9 mouse cellular contexts compared by ENCODE assay signal in genomic region chr6:92089982-92090381, GRCm38 (mm10). TPM values are rescaled to one million over a fixed set of nuclear protein-coding genes. Genes with fewer than 3 reads are reported as not detected.
DNase-seq lines count a peak whose midpoint lies in the region; ATAC-seq and TF ChIP-seq lines count a peak whose summit lies in the region.
"Had no signal": no experiment of that assay in that cellular context is flagged by ENCODE, and none has a peak within 500 bp of the region (broad histone marks: within the 10 kb centered on the region; RNA-seq: fewer than 3 reads in every experiment).

No protein-coding gene starts in this region.

- TF ChIP-seq EP300 in CH12.LX (IDR thresholded peaks at IDR 0.05; ENCODE audit: low read length) = no peak

- dilution Hi-C loops in CH12.LX (cut with MboI; ENCODE audit: extremely low pct_ligation_motif_present, extremely low pct_unique_long_range_greater_than_20kb, low sequenced_read_pairs) = no loop called here

- H3K4me1 ChIP-seq in hindbrain, embryonic 12.5 days = peaks cover 26% of the 10 kb centered on the region
- peaks cover 25% of the 10 kb centered on the region for H3K4me1 ChIP-seq in hindbrain, embryonic 16.5 days (ENCODE audit: control insufficient read depth, insufficient read depth, low read depth, low read length)
- peaks cover 0 to 26% of the 10 kb centered on the region in 2 experiments; a peak in 2 of 4 replicates for H3K4me1 ChIP-seq in CH12.LX (ENCODE audit: control insufficient read depth in 1 of 2, insufficient read depth in 2 of 2)
- H3K4me1 ChIP-seq in embryonic facial prominence, embryonic 13.5 days = peaks cover 21% of the 10 kb centered on the region
- H3K4me1 ChIP-seq in liver, embryonic 15.5 days (replicated peaks) = peaks cover 36% of the 10 kb centered on the region

- no peaks in the 10 kb centered on the region for H3K27me3 ChIP-seq in hindbrain, embryonic 12.5 days
- no peaks in the 10 kb centered on the region for H3K27me3 ChIP-seq in hindbrain, embryonic 16.5 days (replicated peaks; ENCODE audit: control insufficient read depth, insufficient read depth, low read length)
- H3K27me3 ChIP-seq in CH12.LX (replicated peaks) = no peaks in the 10 kb centered on the region
- H3K27me3 ChIP-seq in embryonic facial prominence, embryonic 13.5 days = no peaks in the 10 kb centered on the region
- H3K27me3 ChIP-seq in liver, embryonic 15.5 days = no peaks in the 10 kb centered on the region

- no peak overlapping the region for H3K4me3 ChIP-seq in hindbrain, embryonic 12.5 days
- H3K4me3 ChIP-seq in hindbrain, embryonic 16.5 days (ENCODE audit: low read length) = no peak overlapping the region
- peak overlapping the region in 1 of 3 experiments; percentile 85 for H3K4me3 ChIP-seq in CH12.LX (replicated peaks in 1 of 3; ENCODE audit: low read depth in 2 of 3, low read length in 2 of 3, poor library complexity in 1 of 3)
- no peak overlapping the region for H3K4me3 ChIP-seq in embryonic facial prominence, embryonic 13.5 days
- peak overlapping the region; percentile 98; the same call in 1 of the 2 replicates for H3K4me3 ChIP-seq in liver, embryonic 15.5 days (replicated peaks)

- no peak overlapping the region for H3K27ac ChIP-seq in hindbrain, embryonic 12.5 days
- H3K27ac ChIP-seq in hindbrain, embryonic 16.5 days (ENCODE audit: low read depth, low read length) = no peak overlapping the region
- H3K27ac ChIP-seq in CH12.LX (ENCODE audit: insufficient read depth, low read depth) = no peak overlapping the region
- no peak overlapping the region for H3K27ac ChIP-seq in embryonic facial prominence, embryonic 13.5 days
- no peak overlapping the region for H3K27ac ChIP-seq in liver, embryonic 15.5 days (replicated peaks)

- in situ Hi-C loops in CH12.LX (cut with MboI; ENCODE audit: low pct_ligation_motif_present, low pct_unique_long_range_greater_than_20kb, low sequenced_read_pairs) = no loop called here

- no peaks in the 10 kb centered on the region for H3K9me3 ChIP-seq in hindbrain, embryonic 12.5 days (replicated peaks)
- H3K9me3 ChIP-seq in hindbrain, embryonic 16.5 days (ENCODE audit: control insufficient read depth, low read length) = no peaks in the 10 kb centered on the region
- H3K9me3 ChIP-seq in CH12.LX (replicated peaks; ENCODE audit: low read length) = no peaks in the 10 kb centered on the region
- no peaks in the 10 kb centered on the region for H3K9me3 ChIP-seq in embryonic facial prominence, embryonic 13.5 days
- H3K9me3 ChIP-seq in liver, embryonic 15.5 days (replicated peaks) = no peaks in the 10 kb centered on the region

- H3K36me3 ChIP-seq in hindbrain, embryonic 12.5 days = no peaks in the 10 kb centered on the region
- no peaks in the 10 kb centered on the region for H3K36me3 ChIP-seq in hindbrain, embryonic 16.5 days (ENCODE audit: control insufficient read depth, insufficient read depth, low read length)
- H3K36me3 ChIP-seq in CH12.LX (replicated peaks in 1 of 2; ENCODE audit: control insufficient read depth in 1 of 2, insufficient read depth in 1 of 2, low read length in 1 of 2) = peaks cover 0 to 5% of the 10 kb centered on the region in 2 experiments
- no peaks in the 10 kb centered on the region for H3K36me3 ChIP-seq in embryonic facial prominence, embryonic 13.5 days
- H3K36me3 ChIP-seq in liver, embryonic 15.5 days (replicated peaks) = no peaks in the 10 kb centered on the region

- H3K9ac ChIP-seq in hindbrain, embryonic 12.5 days = no peak overlapping the region
- no peak overlapping the region for H3K9ac ChIP-seq in hindbrain, embryonic 16.5 days (ENCODE audit: low read depth, low read length)
- peak overlapping the region; percentile 98; the same call in 1 of the 2 replicates for H3K9ac ChIP-seq in CH12.LX (ENCODE audit: insufficient read depth, low read depth)
- H3K9ac ChIP-seq in embryonic facial prominence, embryonic 13.5 days = no peak overlapping the region
- no peak overlapping the region for H3K9ac ChIP-seq in liver, embryonic 15.5 days

- H3K4me2 ChIP-seq in hindbrain, embryonic 12.5 days (replicated peaks) = peak overlapping the region; percentile 75
- no peak overlapping the region for H3K4me2 ChIP-seq in hindbrain, embryonic 16.5 days (ENCODE audit: low read length)
- H3K4me2 ChIP-seq in CH12.LX (ENCODE audit: insufficient read depth, low read depth, poor library complexity, severe bottlenecking) = peak overlapping the region; percentile 12; the same call in 1 of the 2 replicates
- peak overlapping the region; percentile 71; the same call in 1 of the 2 replicates for H3K4me2 ChIP-seq in embryonic facial prominence, embryonic 13.5 days
- H3K4me2 ChIP-seq in liver, embryonic 15.5 days = peak overlapping the region; percentile 82

- ATAC-seq in hindbrain, embryonic 12.5 days (ENCODE audit: low FRiP score) = no peak
- no peak for ATAC-seq in hindbrain, embryonic 16.5 days
- ATAC-seq in embryonic facial prominence, embryonic 13.5 days (ENCODE audit: insufficient number of reproducible peaks, insufficient read depth, low FRiP score, low TSS enrichment, low read depth) = no peak
- no peak for ATAC-seq in liver, embryonic 15.5 days (ENCODE audit: insufficient read depth)
- ATAC-seq in megakaryocyte-erythroid progenitor cell, adult 5-6 weeks (replicated peaks; ENCODE audit: low FRiP score, low TSS enrichment, poor library complexity, severe bottlenecking) = no peak

- TF ChIP-seq CTCF in CH12.LX (conservative IDR thresholded peaks at IDR 0.05 in 1 of 2, IDR thresholded peaks at IDR 0.05 in 1 of 2; ENCODE audit: low read depth in 2 of 2, low read length in 2 of 2) = no peak

- TF ChIP-seq POLR2A in CH12.LX (IDR thresholded peaks at IDR 0.05; ENCODE audit: low read depth, low read length) = no peak

- no peak for TF ChIP-seq RAD21 in CH12.LX (IDR thresholded peaks at IDR 0.05; ENCODE audit: low read depth, low read length)

- 93% methylated on average over 4 of the region's 4 CpGs for WGBS in hindbrain, embryonic 12.5 days
- WGBS in hindbrain, embryonic 16.5 days = 97% methylated on average over 4 of the region's 4 CpGs
- 95% methylated on average over 4 of the region's 4 CpGs for WGBS in embryonic facial prominence, embryonic 13.5 days
- 90% methylated on average over 4 of the region's 4 CpGs for WGBS in liver, embryonic 15.5 days (ENCODE audit: insufficient replicate concordance)

- peaks cover 24% of the 10 kb centered on the region for H3K79me2 ChIP-seq in CH12.LX (replicated peaks; ENCODE audit: control insufficient read depth, extremely low read depth, insufficient read depth, poor library complexity, severe bottlenecking)

- DNase-seq in CH12.LX (ENCODE audit: extremely low read depth) = no peak
- no peak for DNase-seq in cerebellum, postnatal 36 days
- no peak for DNase-seq in frontal cortex, postnatal 36 days (ENCODE audit: low spot score in 2 of 2)
- DNase-seq: heart, adult 2 months had no signal

TF ChIP-seq in CH12.LX, 34 proteins besides CTCF, POLR2A, EP300 and RAD21:
- TF ChIP-seq RCOR1 (conservative IDR thresholded peaks at IDR 0.05; ENCODE audit: low read depth, low read length) (no peak), CHD2 (IDR thresholded peaks at IDR 0.05; ENCODE audit: low read length) (no peak), MEF2A (IDR thresholded peaks at IDR 0.05; ENCODE audit: borderline replicate concordance, low read depth, low read length) (no peak), UBTF (IDR thresholded peaks at IDR 0.05; ENCODE audit: low read depth, low read length) (no peak), USF1 (IDR thresholded peaks at IDR 0.05; ENCODE audit: low read depth, low read length) (no peak), USF2 (conservative IDR thresholded peaks at IDR 0.05; ENCODE audit: low read depth, low read length) (no peak)

RNA-seq across cellular contexts. Expression of gene Nr2c2, which starts 1.2 kb away (rescaled TPM):
- 33.3 and 35.1 TPM in 2 replicates for polyA plus RNA-seq in hindbrain, embryonic 12.5 days (2016; fragmentation: Nextera tagmentation; extraction: Ambion mirVana)
- polyA plus RNA-seq in hindbrain, embryonic 16.5 days (2015; fragmentation: Nextera tagmentation; extraction: Ambion mirVana) = 16.0 and 16.5 TPM in 2 replicates
- total RNA-seq in CH12.LX (2012; rRNA removed) = 14.1 and 14.3 TPM in 2 replicates
- 12.4 and 13.0 TPM in 2 replicates for total RNA-seq in CH12.LX (2014; rRNA removed)
- 12.2 and 12.7 TPM in 2 replicates for polyA plus RNA-seq in CH12.LX (2012; ENCODE audit: insufficient read length, low read depth)
- 20.7 and 27.1 TPM in 2 replicates for polyA plus RNA-seq in embryonic facial prominence, embryonic 13.5 days (2015; fragmentation: Nextera tagmentation; extraction: Ambion mirVana)
- polyA plus RNA-seq in liver, embryonic 15.5 days (2015; fragmentation: Nextera tagmentation; extraction: Ambion mirVana) = 6.8 and 8.5 TPM in 2 replicates
- 38.0 and 52.8 TPM in 2 replicates for total RNA-seq in megakaryocyte-erythroid progenitor cell, adult 5-6 weeks (2014; fragmentation: Nextera tagmentation)
- 36.6 and 47.4 TPM in 2 replicates for total RNA-seq in megakaryocyte-erythroid progenitor cell, adult 5-6 weeks (2017)
